Mouse (Mus musculus) CH12.LX (cell line): Measurements from ENCODE around the gene Zbtb20. TPM values are rescaled to one million over a fixed set of nuclear protein-coding genes. Genes with fewer than 3 reads are reported as not detected.

Experiments
- DNase-seq: peaks from one replicate; pipeline ENCODE4 v3.0.0-alpha.2; 2013; ENCODE audit errors: extremely low read depth
- H3K27ac ChIP-seq: 2 replicates; pipeline ENCODE4 v1.5.1; 2012; ENCODE audit warnings: low read depth, mild to moderate bottlenecking, control low read depth, moderate library complexity; ENCODE audit not compliant: insufficient read depth
- H3K27me3 ChIP-seq: replicated peaks from 2 replicates; pipeline ENCODE3; 2012; ENCODE audit warnings: inconsistent platforms
- H3K36me3 ChIP-seq, 2 experiments: replicated peaks in 1 of 2; 2 replicates each; pipeline versions ENCODE3 to v1.6.1; 2012; ENCODE audit warnings: inconsistent platforms in 1 of 2, low read length in 1 of 2, mild to moderate bottlenecking in 1 of 2, mixed read lengths in 1 of 2, moderate library complexity in 1 of 2; ENCODE audit not compliant: control insufficient read depth in 1 of 2, insufficient read depth in 1 of 2
- H3K4me1 ChIP-seq, 2 experiments: 2 replicates each; pipeline ENCODE4 v1.6.1; 2012; ENCODE audit warnings: inconsistent platforms in 1 of 2, moderate library complexity in 1 of 2; ENCODE audit not compliant: insufficient read depth in 2 of 2, control insufficient read depth in 1 of 2
- H3K4me2 ChIP-seq: 2 replicates; pipeline ENCODE4 v1.6.1; 2012; ENCODE audit warnings: low read depth, mild to moderate bottlenecking, control low read depth; ENCODE audit not compliant: poor library complexity, insufficient read depth, severe bottlenecking
- H3K4me3 ChIP-seq, 3 experiments: fragments of 150-350 bp in 1 of 3; sonication (generic) in 1 of 3; replicated peaks in 1 of 3; 2 replicates each; pipeline versions ENCODE3 to v1.5.1; 2011 to 2012; ENCODE audit warnings: low read depth in 2 of 3, low read length in 2 of 3, mild to moderate bottlenecking in 2 of 3, moderate library complexity in 2 of 3, control low read depth in 1 of 3, improper control_type of control experiment in 1 of 3, inconsistent platforms in 1 of 3, mixed read lengths in 1 of 3; ENCODE audit not compliant: poor library complexity in 1 of 3
- H3K79me2 ChIP-seq: replicated peaks from 2 replicates; pipeline ENCODE4 v1.6.1; 2012; ENCODE audit warnings: mild to moderate bottlenecking, moderate library complexity; ENCODE audit not compliant: control insufficient read depth, poor library complexity, insufficient read depth, severe bottlenecking; ENCODE audit errors: extremely low read depth
- H3K9ac ChIP-seq: 2 replicates; pipeline ENCODE4 v1.6.1; 2012; ENCODE audit warnings: low read depth, mild to moderate bottlenecking, control low read depth, moderate library complexity; ENCODE audit not compliant: insufficient read depth
- H3K9me3 ChIP-seq: replicated peaks from 2 replicates; pipeline ENCODE3; 2012; ENCODE audit warnings: low read length, inconsistent platforms, mixed read lengths
- BHLHE40 ChIP-seq: IDR thresholded peaks from 2 replicates; pipeline ENCODE4 v1.6.1; 2011; ENCODE audit warnings: mild to moderate bottlenecking, low read depth, low read length, improper control_type of control experiment
- CHD1 ChIP-seq: IDR thresholded peaks from 2 replicates; pipeline ENCODE4 v1.6.1; 2012; ENCODE audit warnings: low read depth, low read length, improper control_type of control experiment, inconsistent platforms
- CHD2 ChIP-seq: IDR thresholded peaks from 2 replicates; pipeline ENCODE4 v1.6.1; 2011; ENCODE audit warnings: low read length, improper control_type of control experiment
- CTCF ChIP-seq, 2 experiments: IDR thresholded peaks in 1 of 2; conservative IDR thresholded peaks in 1 of 2; 2 replicates each; pipeline ENCODE4 v1.5.1; 2011 to 2012; ENCODE audit warnings: low read depth in 2 of 2, low read length in 2 of 2, improper control_type of control experiment in 1 of 2, inconsistent platforms in 1 of 2, mild to moderate bottlenecking in 1 of 2, moderate library complexity in 1 of 2
- E2F4 ChIP-seq: IDR thresholded peaks from 2 replicates; pipeline ENCODE4 v1.6.1; 2011; ENCODE audit warnings: low read depth, low read length, improper control_type of control experiment; ENCODE audit not compliant: insufficient replicate concordance
- EP300 ChIP-seq: IDR thresholded peaks from 2 replicates; pipeline ENCODE4 v1.6.1; 2011; ENCODE audit warnings: low read length, improper control_type of control experiment
- ETS1 ChIP-seq: conservative IDR thresholded peaks from 2 replicates; pipeline ENCODE4 v1.6.1; 2012; ENCODE audit warnings: low read depth, mild to moderate bottlenecking, inconsistent platforms, low read length, improper control_type of control experiment, moderate library complexity
- HCFC1 ChIP-seq: IDR thresholded peaks from 2 replicates; pipeline ENCODE4 v1.6.1; 2012; ENCODE audit warnings: low read depth, mild to moderate bottlenecking, inconsistent platforms, low read length, improper control_type of control experiment
- IRF4 ChIP-seq: IDR thresholded peaks from 2 replicates; pipeline ENCODE4 v1.6.1; 2014; ENCODE audit warnings: low read depth, mild to moderate bottlenecking, inconsistent platforms, low read length, improper control_type of control experiment
- JUN ChIP-seq: IDR thresholded peaks from 2 replicates; pipeline ENCODE4 v1.6.1; 2011; ENCODE audit warnings: low read depth, mild to moderate bottlenecking, low read length, improper control_type of control experiment, moderate library complexity; ENCODE audit not compliant: insufficient read depth
- JUND ChIP-seq: conservative IDR thresholded peaks from 2 replicates; pipeline ENCODE4 v1.6.1; 2011; ENCODE audit warnings: low read depth, low read length, improper control_type of control experiment
- KAT2A ChIP-seq: IDR thresholded peaks from 2 replicates; pipeline ENCODE4 v1.6.1; 2012; ENCODE audit warnings: low read length, improper control_type of control experiment, inconsistent platforms; ENCODE audit not compliant: insufficient replicate concordance
- MAFK ChIP-seq: IDR thresholded peaks from 2 replicates; pipeline ENCODE4 v1.6.1; 2011; ENCODE audit warnings: low read length, improper control_type of control experiment; ENCODE audit not compliant: insufficient replicate concordance
- MAX ChIP-seq: IDR thresholded peaks from 2 replicates; pipeline ENCODE4 v1.6.1; 2011; ENCODE audit warnings: low read length, improper control_type of control experiment
- MEF2A ChIP-seq: IDR thresholded peaks from 2 replicates; pipeline ENCODE4 v1.6.1; 2014; ENCODE audit warnings: low read depth, mild to moderate bottlenecking, inconsistent platforms, low read length, improper control_type of control experiment, borderline replicate concordance
- MXI1 ChIP-seq: IDR thresholded peaks from 2 replicates; pipeline ENCODE4 v1.6.1; 2011; ENCODE audit warnings: mild to moderate bottlenecking, low read depth, low read length, improper control_type of control experiment
- MYC ChIP-seq: IDR thresholded peaks from 2 replicates; pipeline ENCODE4 v1.6.1; 2011; ENCODE audit warnings: low read depth, mild to moderate bottlenecking, improper control_type of control experiment, low read length
- NELFE ChIP-seq: IDR thresholded peaks from 2 replicates; pipeline ENCODE4 v1.6.1; 2011; ENCODE audit warnings: low read depth, low read length, improper control_type of control experiment
- NRF1 ChIP-seq: IDR thresholded peaks from 2 replicates; pipeline ENCODE4 v1.6.1; 2014; ENCODE audit warnings: low read depth, mild to moderate bottlenecking, inconsistent platforms, low read length, improper control_type of control experiment, moderate library complexity
- PAX5 ChIP-seq: IDR thresholded peaks from 2 replicates; pipeline ENCODE4 v1.6.1; 2012; ENCODE audit warnings: low read length, inconsistent platforms, mixed read lengths
- POLR2A ChIP-seq: IDR thresholded peaks from 2 replicates; pipeline ENCODE4 v1.6.1; 2011; ENCODE audit warnings: low read depth, mild to moderate bottlenecking, improper control_type of control experiment, low read length
- RAD21 ChIP-seq: IDR thresholded peaks from 2 replicates; pipeline ENCODE4 v1.6.1; 2011; ENCODE audit warnings: low read depth, mild to moderate bottlenecking, low read length, improper control_type of control experiment, moderate library complexity
- RCOR1 ChIP-seq: conservative IDR thresholded peaks from 2 replicates; pipeline ENCODE4 v1.6.1; 2012; ENCODE audit warnings: low read depth, mild to moderate bottlenecking, inconsistent platforms, low read length, improper control_type of control experiment
- SIN3A ChIP-seq: IDR thresholded peaks from 2 replicates; pipeline ENCODE4 v1.6.1; 2012; ENCODE audit warnings: low read length, improper control_type of control experiment, inconsistent platforms
- SMC3 ChIP-seq: IDR thresholded peaks from 2 replicates; pipeline ENCODE4 v1.6.1; 2011; ENCODE audit warnings: low read depth, low read length, improper control_type of control experiment
- TBP ChIP-seq: conservative IDR thresholded peaks from 2 replicates; pipeline ENCODE4 v1.6.1; 2011; ENCODE audit warnings: low read depth, low read length, improper control_type of control experiment
- TCF12 ChIP-seq: IDR thresholded peaks from 2 replicates; pipeline ENCODE4 v1.6.1; 2014; ENCODE audit warnings: low read depth, mild to moderate bottlenecking, inconsistent platforms, low read length, improper control_type of control experiment
- UBTF ChIP-seq: IDR thresholded peaks from 2 replicates; pipeline ENCODE4 v1.6.1; 2012; ENCODE audit warnings: low read depth, mild to moderate bottlenecking, inconsistent platforms, low read length, improper control_type of control experiment, moderate library complexity
- USF2 ChIP-seq: conservative IDR thresholded peaks from 2 replicates; pipeline ENCODE4 v1.6.1; 2011; ENCODE audit warnings: low read depth, low read length, improper control_type of control experiment
- ZC3H11A ChIP-seq: IDR thresholded peaks from 2 replicates; pipeline ENCODE4 v1.6.1; 2012; ENCODE audit warnings: low read depth, mild to moderate bottlenecking, inconsistent platforms, low read length, improper control_type of control experiment
- ZKSCAN1 ChIP-seq: IDR thresholded peaks from 2 replicates; pipeline ENCODE4 v1.6.1; 2012; ENCODE audit warnings: low read depth, inconsistent platforms, low read length, improper control_type of control experiment, borderline replicate concordance
- ZMIZ1 ChIP-seq: IDR thresholded peaks from 2 replicates; pipeline ENCODE4 v1.6.1; 2012; ENCODE audit warnings: low read depth, mild to moderate bottlenecking, inconsistent platforms, low read length, improper control_type of control experiment
- ZNF384 ChIP-seq: IDR thresholded peaks from 2 replicates; pipeline ENCODE4 v1.6.1; 2012; ENCODE audit warnings: low read depth, low read length, improper control_type of control experiment, inconsistent platforms
- dilution Hi-C: fragments of 300-500 bp; cut with MboI; formaldehyde crosslinking; loops from 2 replicates; pipeline ENCODE4 v1.14.3; 2020; ENCODE audit warnings: low sequenced_read_pairs; ENCODE audit not compliant: extremely low pct_unique_long_range_greater_than_20kb, extremely low pct_ligation_motif_present
- in situ Hi-C: fragments of 300-500 bp; cut with MboI; formaldehyde crosslinking; loops from 3 replicates; pipeline ENCODE4 v1.14.3; 2019; ENCODE audit warnings: low sequenced_read_pairs, low pct_ligation_motif_present, low pct_unique_long_range_greater_than_20kb, mixed read lengths
- polyA plus RNA-seq: library from polyadenylated mRNA; unstranded; fragments of >175 nt; gene quantifications from 2 replicates; pipeline ENCODE4 v1.2.1, GENCODE M21; 2012; ENCODE audit warnings: low read depth; ENCODE audit not compliant: insufficient read length
- total RNA-seq, 2 experiments: library from RNA; depleted of rRNA; stranded (reverse); fragments of 300-350 nt in 1 of 2; fragments of >200 nt in 1 of 2; gene quantifications; 2 replicates each; pipeline ENCODE4 v1.2.3; 2012 to 2014

Zbtb20 gene
- total and polyA plus RNA-seq, 3 experiments: 24.9 to 58.0 (median 51.6) TPM

DNA sequence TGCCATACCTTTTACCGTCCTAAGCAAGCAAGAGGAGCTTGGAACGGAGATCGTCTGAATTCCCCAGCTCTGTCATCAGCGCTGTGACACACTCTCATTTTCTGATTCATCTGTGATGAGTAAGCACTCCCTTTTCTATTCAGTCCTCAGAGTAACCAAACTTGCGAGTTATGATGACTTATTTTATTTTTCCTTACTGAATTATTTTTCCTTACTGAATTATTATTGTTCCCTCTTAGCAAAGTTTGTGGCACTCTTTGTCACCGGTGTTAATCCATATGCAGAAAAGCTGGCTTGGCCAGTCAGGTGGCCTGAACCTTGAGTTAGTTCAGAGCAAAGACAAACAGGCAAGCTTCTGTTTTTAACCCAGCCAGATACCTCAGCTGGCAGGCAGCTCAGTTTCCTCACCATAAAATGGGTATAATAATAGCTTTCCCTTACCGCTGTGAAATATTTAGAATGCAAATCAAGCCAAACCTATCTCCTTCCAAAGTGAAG lies 583.1 kb downstream of the Zbtb20 start (continued):
- TF ChIP-seq IRF4 (peak; percentile 75), ZC3H11A (no peak), TCF12 (peak; percentile 81; the same call in 1 of the 2 replicates), EP300 (peak; percentile 71), CTCF (conservative IDR thresholded peaks at IDR 0.05 in 1 of 2, IDR thresholded peaks at IDR 0.05 in 1 of 2; ENCODE audit: low read depth in 2 of 2, low read length in 2 of 2) (no peak), ZMIZ1 (peak; percentile 76; the same call in 1 of the 2 replicates), SMC3 (no peak), ETS1 (peak; percentile 76), CHD1 (peak; percentile 95), POLR2A (peak; percentile 38; the same call in 1 of the 2 replicates), RAD21 (no peak; the same call in 1 of the 2 replicates), E2F4 (peak; percentile 15; the same call in 1 of the 2 replicates), SIN3A (peak; percentile 89), MAFK (peak; percentile 88), JUND (peak; percentile 69), TBP (no peak; the same call in none of the 2 replicates), UBTF (no peak), MAX (peak; percentile 52; the same call in 1 of the 2 replicates), ZKSCAN1 (no peak), MEF2A (peak; percentile 80), NELFE (peak; percentile 63; the same call in 1 of the 2 replicates), HCFC1 (no peak; the same call in 1 of the 2 replicates), JUN (peak; percentile 45)

DNA sequence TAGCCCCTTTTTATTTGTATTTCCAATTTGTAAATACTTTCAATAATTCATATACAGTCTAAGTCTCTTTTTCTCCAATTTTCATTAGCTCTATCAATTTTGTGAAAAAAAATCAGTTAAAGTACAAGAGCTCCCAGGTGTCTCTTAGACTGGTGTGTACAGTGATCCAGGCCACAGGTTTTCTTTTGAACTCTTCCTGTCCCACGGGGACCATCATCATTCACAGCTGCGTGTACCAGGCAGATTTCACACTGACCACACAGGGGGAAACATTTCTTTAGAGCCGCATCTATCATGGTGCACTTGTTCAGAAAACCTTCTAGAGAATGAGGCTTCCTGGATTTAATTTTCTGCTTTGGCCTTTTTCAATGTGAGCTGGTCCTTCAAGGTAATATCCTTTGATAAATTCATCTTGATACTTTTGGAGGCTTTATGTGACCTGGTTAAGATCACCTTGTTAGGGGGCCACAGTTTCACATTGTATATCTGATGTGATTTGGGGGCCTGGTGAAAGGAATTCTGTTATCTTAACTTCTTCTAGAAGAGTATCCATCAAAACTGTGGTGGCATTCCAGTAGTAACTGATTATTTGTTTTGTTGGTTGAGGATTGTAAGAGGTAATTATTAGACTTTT lies 586.2 kb downstream of the Zbtb20 start:
- H3K9me3 ChIP-seq: no peaks in the 10 kb centered on the region
- peaks cover 11 to 62% of the 10 kb centered on the region in 2 experiments for H3K4me1 ChIP-seq
- H3K79me2 ChIP-seq: peaks cover 53% of the 10 kb centered on the region
- peak overlapping the region; percentile 64 for H3K9ac ChIP-seq
- H3K36me3 ChIP-seq: peaks cover 5 to 11% of the 10 kb centered on the region in 2 experiments
- in situ Hi-C loops (no loop called here), dilution Hi-C loops (no loop called here)
- peak overlapping the region; percentile 87; the same call in 1 of the 2 replicates for H3K27ac ChIP-seq
- DNase-seq: peak; percentile 90
- no peaks in the 10 kb centered on the region for H3K27me3 ChIP-seq
- peak overlapping the region; percentile 32 to 58 (median 37) for H3K4me3 ChIP-seq
- peak overlapping the region; percentile 76 for H3K4me2 ChIP-seq
- TF ChIP-seq CHD2 (no peak), TCF12 (peak; percentile 95), HCFC1 (no peak), ZNF384 (peak; percentile 84), ZC3H11A (no peak), NRF1 (no peak), KAT2A (no peak), IRF4 (peak; percentile 66; the same call in 1 of the 2 replicates), EP300 (peak; percentile 91), USF2 (no peak), CHD1 (peak; percentile 97), MEF2A (peak; percentile 74), BHLHE40 (peak; percentile 60), MXI1 (peak; percentile 3; the same call in 1 of the 2 replicates), E2F4 (no peak), RAD21 (no peak; the same call in 1 of the 2 replicates), POLR2A (peak; percentile 59), MYC (peak; percentile 83), MAFK (no peak), RCOR1 (peak; percentile 33; the same call in 1 of the 2 replicates), MAX (no peak; the same call in 1 of the 2 replicates), NELFE (peak; percentile 28; the same call in 1 of the 2 replicates), SIN3A (peak; percentile 90), TBP (peak; percentile 93), ZMIZ1 (no peak; the same call in 1 of the 2 replicates), PAX5 (no peak)
